Mouse (Mus musculus) layer of hippocampus, adult 18-20 months (tissue): ENCODE measurements at regions not wholly inside any gene's neighbourhood (a gene's known extent, or its start where the extent isn't known, plus 50 kb on each side); places are given as distances from the start of the nearest gene placed in this dataset.

Source experiments
- DNase-seq, 2 experiments: peaks; one replicate each; pipeline ENCODE4 v3.0.0; 2022; ENCODE audit warnings: low spot score in 2 of 2

- peak in 1 of 2 experiments; percentile 30 for DNase-seq
These were observed 294.3 kb downstream of the Etv1 start for GRCm38 (mm10) chr12:39073289-39074022.

- no peak for DNase-seq
These were observed 307.1 kb downstream of the Etv1 start for GRCm38 (mm10) chr12:39086285-39086684.

- no peak for DNase-seq
These were observed 315.6 kb downstream of the Etv1 start for GRCm38 (mm10) chr12:39094638-39095230.

GRCm38 (mm10) chr12:39123391-39124095 lies 344.4 kb downstream of the Etv1 start:
- no peak for DNase-seq

- no peak for DNase-seq
These were observed 375.5 kb downstream of the Etv1 start for GRCm38 (mm10) chr12:39154689-39155088.

GRCm38 (mm10) chr12:39176958-39177357 lies 397.8 kb downstream of the Etv1 start:
- DNase-seq: no peak

- no peak for DNase-seq
These were observed 444.9 kb downstream of the Etv1 start for GRCm38 (mm10) chr12:39224073-39224472.

GRCm38 (mm10) chr12:39256605-39257004 lies 477.4 kb downstream of the Etv1 start:
- DNase-seq: peak in 1 of 2 experiments; percentile 27

- DNase-seq: peak in 1 of 2 experiments; percentile 4
These were observed 478.4 kb downstream of the Etv1 start for GRCm38 (mm10) chr12:39257571-39257970.

GRCm38 (mm10) chr12:39289676-39290075 lies 510.5 kb downstream of the Etv1 start:
- DNase-seq: peak; percentile 5 to 49

GRCm38 (mm10) chr12:39301351-39302212 lies 522.4 kb downstream of the Etv1 start:
- peak in 1 of 2 experiments; percentile 19 for DNase-seq

GRCm38 (mm10) chr12:39302213-39302591 lies 523.0 kb downstream of the Etv1 start:
- no peak for DNase-seq

GRCm38 (mm10) chr12:39307746-39308145 lies 528.6 kb downstream of the Etv1 start:
- DNase-seq: no peak

GRCm38 (mm10) chr12:39309905-39310304 lies 530.7 kb downstream of the Etv1 start:
- no peak for DNase-seq

- DNase-seq: no peak
These were observed 538.0 kb downstream of the Etv1 start for GRCm38 (mm10) chr12:39317229-39317628.

- no peak for DNase-seq
These were observed 542.3 kb downstream of the Etv1 start for GRCm38 (mm10) chr12:39321453-39321852.

- DNase-seq: peak; percentile 13 to 51
These were observed 547.0 kb downstream of the Etv1 start for GRCm38 (mm10) chr12:39326157-39326556.

- no peak for DNase-seq
These were observed 547.6 kb downstream of the Etv1 start for GRCm38 (mm10) chr12:39326668-39327299.

- DNase-seq: no peak
These were observed 549.2 kb downstream of the Etv1 start for GRCm38 (mm10) chr12:39328377-39328776.

GRCm38 (mm10) chr12:39339101-39339538 lies 559.9 kb downstream of the Etv1 start:
- peak in 1 of 2 experiments; percentile 42 for DNase-seq
